Mouse (Mus musculus): ENCODE data around the gene Lmntd2. TPM values are rescaled to one million over a fixed set of nuclear protein-coding genes. Genes with fewer than 3 reads are reported as not detected.
A peak's percentile ranks its signal among the peaks of the same experiment; 100 is the strongest.

Gene Lmntd2
- polyA plus RNA-seq, 1 experiment from 2014 or later: 1.5 TPM

DNA sequence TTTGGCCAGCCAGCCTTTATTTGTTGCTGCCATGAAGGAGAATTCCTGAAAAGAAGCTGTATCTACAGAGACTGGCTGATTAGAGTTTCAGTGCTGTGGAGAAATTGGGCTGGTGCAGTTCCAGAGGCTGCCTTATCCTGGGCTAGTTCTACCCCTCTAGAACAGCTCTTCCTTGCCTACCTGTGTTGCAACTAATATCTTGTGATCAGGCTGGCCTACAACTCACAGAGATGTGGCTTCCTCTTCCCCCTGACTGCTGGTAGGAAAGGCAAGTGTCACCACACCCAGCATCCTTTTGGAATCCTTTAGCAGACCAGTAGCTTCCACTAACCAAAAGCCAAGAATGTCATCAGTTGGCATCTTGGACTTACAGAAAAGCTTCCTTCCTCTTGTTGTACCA, 44.0 kb downstream of the Lmntd2 start:
- Histone ChIP-seq H3K9ac (ENCODE audit: low read depth, low read length) (no peak overlapping the region), H3K27ac (replicated peaks; ENCODE audit: low read depth, low read length) (no peak overlapping the region), H3K4me2 (ENCODE audit: low read depth, low read length) (no peak overlapping the region), H3K36me3 (ENCODE audit: control insufficient read depth, insufficient read depth, low read length) (0 out of 2 replicates have a peak, but pooled peaks cover 7% of the 10 kb centered on the region), H3K27me3 (replicated peaks; ENCODE audit: control insufficient read depth, insufficient read depth, low read length) (no peaks in the 10 kb centered on the region), H3K4me1 (ENCODE audit: control insufficient read depth, insufficient read depth, low read length) (peaks cover 21% of the 10 kb centered on the region), H3K9me3 (ENCODE audit: control insufficient read depth, low read length) (no peaks in the 10 kb centered on the region), H3K4me3 (ENCODE audit: low read depth, low read length) (no peak overlapping the region)
- DNase-seq (ENCODE audit: low spot score) (no peak), ATAC-seq (ENCODE audit: low read depth) (no peak)

GRCm38 (mm10) chr7:141169300-141169699, 44.6 kb downstream of the Lmntd2 start:
- peaks cover 11% of the 10 kb centered on the region; the same call in 1 of the 2 replicates for H3K36me3 ChIP-seq (ENCODE audit: control insufficient read depth, insufficient read depth, low read length)
- H3K9me3 ChIP-seq (ENCODE audit: control insufficient read depth, low read length): no peaks in the 10 kb centered on the region
- H3K4me1 ChIP-seq (ENCODE audit: control insufficient read depth, insufficient read depth, low read length): peaks cover 21% of the 10 kb centered on the region
- H3K27me3 ChIP-seq (replicated peaks; ENCODE audit: control insufficient read depth, insufficient read depth, low read length): no peaks in the 10 kb centered on the region
- DNase-seq (ENCODE audit: low spot score): no peak
- peak overlapping the region; percentile 81 for H3K4me2 ChIP-seq (ENCODE audit: low read depth, low read length)
- ATAC-seq (ENCODE audit: low read depth): no peak
- peak overlapping the region; percentile 31 for H3K27ac ChIP-seq (replicated peaks; ENCODE audit: low read depth, low read length)
- 75% methylated on average over 1 of the region's 1 CpGs for WGBS
- H3K9ac ChIP-seq (ENCODE audit: low read depth, low read length): no peak overlapping the region
- no peak overlapping the region for H3K4me3 ChIP-seq (ENCODE audit: low read depth, low read length)

GRCm38 (mm10) chr7:141168518-141168953, 45.3 kb downstream of the Lmntd2 start:
- H3K4me2 ChIP-seq (ENCODE audit: low read depth, low read length): peak overlapping the region; percentile 81
- no peaks in the 10 kb centered on the region for H3K27me3 ChIP-seq (replicated peaks; ENCODE audit: control insufficient read depth, insufficient read depth, low read length)
- H3K27ac ChIP-seq (replicated peaks; ENCODE audit: low read depth, low read length): peak overlapping the region; percentile 75
- H3K9me3 ChIP-seq (ENCODE audit: control insufficient read depth, low read length): no peaks in the 10 kb centered on the region
- peak overlapping the region; percentile 60 for H3K4me3 ChIP-seq (ENCODE audit: low read depth, low read length)
- peaks cover 19% of the 10 kb centered on the region; the same call in 1 of the 2 replicates for H3K36me3 ChIP-seq (ENCODE audit: control insufficient read depth, insufficient read depth, low read length)
- peaks cover 21% of the 10 kb centered on the region for H3K4me1 ChIP-seq (ENCODE audit: control insufficient read depth, insufficient read depth, low read length)
- H3K9ac ChIP-seq (ENCODE audit: low read depth, low read length): peak overlapping the region; percentile 79
- ATAC-seq (ENCODE audit: low read depth) (peak; percentile 58), DNase-seq (ENCODE audit: low spot score) (peak; percentile 91)
- WGBS: 2% methylated on average over 22 of the region's 22 CpGs

DNA sequence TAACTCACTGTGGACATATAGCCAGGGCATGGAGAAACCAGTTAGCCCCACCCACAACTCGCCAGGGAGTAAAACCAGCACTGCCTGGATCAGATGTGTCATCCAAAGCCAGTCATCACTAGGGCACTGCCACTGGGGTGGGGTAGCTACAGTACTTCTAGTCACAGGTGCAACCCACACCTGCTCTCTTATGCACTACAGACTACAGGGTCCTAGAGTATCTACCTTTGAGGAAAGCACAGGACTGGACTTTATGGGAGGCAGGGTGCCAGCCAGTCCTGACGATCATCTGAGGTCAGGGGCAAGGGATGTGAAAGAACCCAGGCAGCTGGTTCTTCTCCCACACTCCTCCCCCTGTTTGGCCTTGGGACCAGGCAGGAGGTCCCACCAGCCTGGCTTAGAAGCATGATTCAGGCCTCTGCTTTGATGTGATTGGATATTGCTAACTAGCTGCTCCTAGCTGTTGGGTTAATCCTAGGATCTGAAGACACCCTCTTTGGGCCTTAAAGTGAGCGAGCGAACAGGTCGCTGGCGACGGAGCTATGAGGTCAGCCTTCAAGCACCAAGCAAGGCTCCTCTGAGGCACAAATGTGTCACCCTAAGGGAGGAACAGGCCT, 45.9 kb downstream of the Lmntd2 start:
- Histone ChIP-seq H3K9ac (ENCODE audit: low read depth, low read length) (peak overlapping the region; percentile 79), H3K36me3 (ENCODE audit: control insufficient read depth, insufficient read depth, low read length) (peaks cover 24% of the 10 kb centered on the region; the same call in 1 of the 2 replicates), H3K4me3 (ENCODE audit: low read depth, low read length) (peak overlapping the region; percentile 60), H3K27me3 (replicated peaks; ENCODE audit: control insufficient read depth, insufficient read depth, low read length) (no peaks in the 10 kb centered on the region), H3K9me3 (ENCODE audit: control insufficient read depth, low read length) (no peaks in the 10 kb centered on the region), H3K4me2 (ENCODE audit: low read depth, low read length) (peak overlapping the region; percentile 81), H3K27ac (replicated peaks; ENCODE audit: low read depth, low read length) (peak overlapping the region; percentile 75), H3K4me1 (ENCODE audit: control insufficient read depth, insufficient read depth, low read length) (peaks cover 16% of the 10 kb centered on the region)
- ATAC-seq (ENCODE audit: low read depth): no peak; the same call in 1 of the 2 replicates
- WGBS: 18% methylated on average over 7 of the region's 7 CpGs
- peak; percentile 43 for DNase-seq (ENCODE audit: low spot score)

GRCm38 (mm10) chr7:141164850-141165249, 49.0 kb downstream of the Lmntd2 start:
- DNase-seq (ENCODE audit: low spot score) (no peak), ATAC-seq (ENCODE audit: low read depth) (no peak)
- Histone ChIP-seq H3K9ac (ENCODE audit: low read depth, low read length) (no peak overlapping the region), H3K4me1 (ENCODE audit: control insufficient read depth, insufficient read depth, low read length) (peaks cover 14% of the 10 kb centered on the region), H3K4me3 (ENCODE audit: low read depth, low read length) (no peak overlapping the region), H3K27me3 (replicated peaks; ENCODE audit: control insufficient read depth, insufficient read depth, low read length) (no peaks in the 10 kb centered on the region), H3K9me3 (ENCODE audit: control insufficient read depth, low read length) (no peaks in the 10 kb centered on the region), H3K4me2 (ENCODE audit: low read depth, low read length) (no peak overlapping the region), H3K27ac (replicated peaks; ENCODE audit: low read depth, low read length) (no peak overlapping the region), H3K36me3 (ENCODE audit: control insufficient read depth, insufficient read depth, low read length) (peaks cover 54% of the 10 kb centered on the region)
- WGBS: 85% methylated on average over 6 of the region's 6 CpGs

DNA sequence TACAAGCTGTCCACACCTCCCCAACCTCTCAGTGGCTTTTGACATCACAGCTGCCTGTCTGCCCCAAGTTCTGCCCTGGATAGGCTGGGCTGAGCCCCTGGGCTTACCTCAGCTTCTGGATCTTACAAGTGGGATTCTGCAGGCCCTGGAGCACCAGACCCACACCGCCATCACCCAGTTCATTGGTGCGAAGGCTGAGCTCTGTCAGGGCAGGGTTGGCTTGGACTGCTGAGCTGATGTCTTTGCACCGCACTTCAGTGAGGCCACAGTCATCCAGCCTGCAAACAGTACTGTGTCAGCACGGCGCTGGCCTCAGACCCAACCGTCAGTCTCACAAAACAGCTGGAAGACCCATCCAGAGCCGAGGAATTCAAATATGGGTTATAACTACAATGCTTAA, 49.5 kb downstream of the Lmntd2 start:
- ATAC-seq (ENCODE audit: low read depth): no peak
- H3K27me3 ChIP-seq (replicated peaks; ENCODE audit: control insufficient read depth, insufficient read depth, low read length): no peaks in the 10 kb centered on the region
- DNase-seq (ENCODE audit: low spot score): no peak
- 94% methylated on average over 7 of the region's 7 CpGs for WGBS
- no peak overlapping the region for H3K9ac ChIP-seq (ENCODE audit: low read depth, low read length)
- H3K36me3 ChIP-seq (ENCODE audit: control insufficient read depth, insufficient read depth, low read length): peaks cover 59% of the 10 kb centered on the region
- no peak overlapping the region for H3K4me3 ChIP-seq (ENCODE audit: low read depth, low read length)
- no peaks in the 10 kb centered on the region for H3K9me3 ChIP-seq (ENCODE audit: control insufficient read depth, low read length)
- H3K4me1 ChIP-seq (ENCODE audit: control insufficient read depth, insufficient read depth, low read length): peaks cover 14% of the 10 kb centered on the region
- no peak overlapping the region for H3K4me2 ChIP-seq (ENCODE audit: low read depth, low read length)
- H3K27ac ChIP-seq (replicated peaks; ENCODE audit: low read depth, low read length): no peak overlapping the region

MicroRNAs within 50 kb of the gene (microRNA counts, 519-probe panel; counts per million panel counts)
- 3,102 counts per million, percentile 73 among the panel's probes with 10 or more counts for microRNA mmu-miR-210

Small RNA genes within 50 kb of the gene (microRNA-seq; reads per million reads assigned to microRNA genes)
- 589 reads per million, percentile 70 among the genes with 10 or more reads in this experiment for gene Mir210 (ENCODE audit: borderline number of aligned reads)

Other genes with a start within 250 kb of the Lmntd2 start
- 63.4 and 76.6 TPM in 2 replicates for gene Ifitm1, start 246.9 kb downstream of the Lmntd2 start, polyA plus RNA-seq (2014; fragmentation: Nextera tagmentation; extraction: Ambion mirVana)
- 170 and 178 TPM in 2 replicates for gene Ifitm3, start 203.3 kb downstream of the Lmntd2 start, polyA plus RNA-seq (2014; fragmentation: Nextera tagmentation; extraction: Ambion mirVana)
- 1.6 and 2.1 TPM in 2 replicates for gene Ifitm6, start 196.2 kb downstream of the Lmntd2 start, polyA plus RNA-seq (2014; fragmentation: Nextera tagmentation; extraction: Ambion mirVana)
- not detected in 2 replicates for gene Gm17387, start 184.9 kb downstream of the Lmntd2 start, polyA plus RNA-seq (2014; fragmentation: Nextera tagmentation; extraction: Ambion mirVana)
- 6.6 and 10.3 TPM in 2 replicates for gene B4galnt4, start 153.0 kb downstream of the Lmntd2 start, polyA plus RNA-seq (2014; fragmentation: Nextera tagmentation; extraction: Ambion mirVana)
- gene Pkp3, start 135.9 kb downstream of the Lmntd2 start, polyA plus RNA-seq (2014; fragmentation: Nextera tagmentation; extraction: Ambion mirVana): 30.0 and 33.5 TPM in 2 replicates
- 4.0 and 4.4 TPM in 2 replicates for gene Sigirr, start 113.5 kb downstream of the Lmntd2 start, polyA plus RNA-seq (2014; fragmentation: Nextera tagmentation; extraction: Ambion mirVana)
- gene Ano9, start 96.3 kb downstream of the Lmntd2 start, polyA plus RNA-seq (2014; fragmentation: Nextera tagmentation; extraction: Ambion mirVana): 3.7 and 5.0 TPM in 2 replicates
- 64.5 and 74.8 TPM in 2 replicates for gene Ptdss2, start 91.7 kb downstream of the Lmntd2 start, polyA plus RNA-seq (2014; fragmentation: Nextera tagmentation; extraction: Ambion mirVana)
- 160 and 166 TPM in 2 replicates for gene Rnh1, start 41.2 kb downstream of the Lmntd2 start, polyA plus RNA-seq (2014; fragmentation: Nextera tagmentation; extraction: Ambion mirVana)
- gene Hras, start 20.1 kb downstream of the Lmntd2 start, polyA plus RNA-seq (2014; fragmentation: Nextera tagmentation; extraction: Ambion mirVana): 122 and 142 TPM in 2 replicates
- gene Lrrc56, start 19.9 kb downstream of the Lmntd2 start, polyA plus RNA-seq (2014; fragmentation: Nextera tagmentation; extraction: Ambion mirVana): 6.0 and 7.2 TPM in 2 replicates
- gene Rassf7, start 1.8 kb upstream of the Lmntd2 start, polyA plus RNA-seq (2014; fragmentation: Nextera tagmentation; extraction: Ambion mirVana): 26.7 and 30.2 TPM in 2 replicates
- 59.8 and 62.7 TPM in 2 replicates for gene Phrf1, start 14.7 kb upstream of the Lmntd2 start, polyA plus RNA-seq (2014; fragmentation: Nextera tagmentation; extraction: Ambion mirVana)
- gene Irf7, start 52.4 kb upstream of the Lmntd2 start, polyA plus RNA-seq (2014; fragmentation: Nextera tagmentation; extraction: Ambion mirVana): 2.3 and 2.4 TPM in 2 replicates
- gene Cdhr5, start 62.7 kb upstream of the Lmntd2 start, polyA plus RNA-seq (2014; fragmentation: Nextera tagmentation; extraction: Ambion mirVana): 0.21 TPM in 1 of 2 replicates, not detected in the other
- 9.9 and 13.8 TPM in 2 replicates for gene Sct, start 65.1 kb upstream of the Lmntd2 start, polyA plus RNA-seq (2014; fragmentation: Nextera tagmentation; extraction: Ambion mirVana)
- gene Drd4, start 77.9 kb upstream of the Lmntd2 start, polyA plus RNA-seq (2014; fragmentation: Nextera tagmentation; extraction: Ambion mirVana): 0.81 and 1.3 TPM in 2 replicates
- gene Deaf1, start 113.6 kb upstream of the Lmntd2 start, polyA plus RNA-seq (2014; fragmentation: Nextera tagmentation; extraction: Ambion mirVana): 72.7 and 82.7 TPM in 2 replicates
- gene Tmem80, start 113.7 kb upstream of the Lmntd2 start, polyA plus RNA-seq (2014; fragmentation: Nextera tagmentation; extraction: Ambion mirVana): 21.1 and 27.7 TPM in 2 replicates
- 12.0 and 13.6 TPM in 2 replicates for gene Eps8l2, start 124.8 kb upstream of the Lmntd2 start, polyA plus RNA-seq (2014; fragmentation: Nextera tagmentation; extraction: Ambion mirVana)
- 248 and 250 TPM in 2 replicates for gene Taldo1, start 178.1 kb upstream of the Lmntd2 start, polyA plus RNA-seq (2014; fragmentation: Nextera tagmentation; extraction: Ambion mirVana)
- gene Gatd1, start 200.1 kb upstream of the Lmntd2 start, polyA plus RNA-seq (2014; fragmentation: Nextera tagmentation; extraction: Ambion mirVana): 37.1 and 51.1 TPM in 2 replicates
- 2.8 and 4.5 TPM in 2 replicates for gene Cend1, start 215.4 kb upstream of the Lmntd2 start, polyA plus RNA-seq (2014; fragmentation: Nextera tagmentation; extraction: Ambion mirVana)
- gene Slc25a22, start 223.8 kb upstream of the Lmntd2 start, polyA plus RNA-seq (2014; fragmentation: Nextera tagmentation; extraction: Ambion mirVana): 29.1 and 30.7 TPM in 2 replicates
- 7.1 and 7.4 TPM in 2 replicates for gene Pidd1, start 229.9 kb upstream of the Lmntd2 start, polyA plus RNA-seq (2014; fragmentation: Nextera tagmentation; extraction: Ambion mirVana)
- gene Rplp2, start 233.3 kb upstream of the Lmntd2 start, polyA plus RNA-seq (2014; fragmentation: Nextera tagmentation; extraction: Ambion mirVana): 1,283 and 1,386 TPM in 2 replicates
- gene Pnpla2, start 241.1 kb upstream of the Lmntd2 start, polyA plus RNA-seq (2014; fragmentation: Nextera tagmentation; extraction: Ambion mirVana): 16.9 and 20.4 TPM in 2 replicates
- gene Cracr2b, start 247.0 kb upstream of the Lmntd2 start, polyA plus RNA-seq (2014; fragmentation: Nextera tagmentation; extraction: Ambion mirVana): 6.6 and 10.3 TPM in 2 replicates

Measured in embryonic facial prominence, embryonic 14.5 days (tissue).